Mouse (Mus musculus): Measurements from ENCODE around the gene Msh5.
"Not testable (repeated sequence)": the region's sequence is repeated elsewhere in the genome, so short reads cannot be mapped to it uniquely, and the experiment has no call there.

The Msh5 gene

DNA sequence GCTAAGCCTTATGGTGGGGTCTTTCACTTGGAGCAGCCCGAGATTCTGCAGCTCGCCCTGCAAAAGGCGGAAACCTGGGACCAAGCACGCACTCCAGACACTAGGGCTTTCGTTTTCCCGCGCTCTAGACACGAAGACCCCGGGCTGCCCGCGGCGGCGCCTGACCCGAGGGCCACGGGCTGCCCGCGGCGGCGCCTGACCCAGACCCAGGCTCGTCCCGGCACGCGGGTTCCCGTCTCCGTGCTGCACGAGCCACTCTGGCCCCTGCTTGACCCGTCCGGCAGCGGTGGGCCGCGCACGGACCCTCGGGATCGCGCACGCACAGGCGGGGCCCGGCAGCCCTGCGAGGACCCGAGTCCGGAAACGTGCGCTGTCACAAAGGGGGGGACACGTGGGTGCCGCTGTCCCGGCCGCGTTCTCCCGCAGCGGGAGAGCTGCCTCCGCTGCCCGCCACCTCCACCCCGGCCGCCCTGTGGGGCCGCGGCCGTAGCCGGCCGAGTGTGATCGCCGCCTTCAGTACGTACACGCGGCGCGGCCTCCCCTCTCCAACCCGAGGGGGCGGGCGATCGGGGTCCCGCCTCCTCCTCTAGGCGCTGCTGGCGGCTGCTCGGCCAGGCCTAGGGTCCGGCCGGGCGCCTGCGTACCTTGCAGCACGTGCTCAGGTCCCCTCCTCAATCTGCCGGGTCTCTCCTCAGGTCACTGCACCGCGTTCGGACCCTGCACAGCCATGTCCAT lies 45.7 kb downstream of the Msh5 start, which contains the start of gene Vars:
Gene Vars (plus strand): TSS at position 271 of the 735 bp plus-strand sequence.
- DNase-seq, result peak; percentile 70

GRCm38 (mm10) chr17:34999871-35000716 lies 46.5 kb downstream of the Msh5 start:
- DNase-seq, result not testable (repeated sequence)

- DNase-seq, result no peak
These were observed 47.8 kb downstream of the Msh5 start for GRCm38 (mm10) chr17:34998526-34999430.

GRCm38 (mm10) chr17:34997142-34997483 lies 49.4 kb downstream of the Msh5 start:
- no peak for DNase-seq

GRCm38 (mm10) chr17:34996411-34997141 lies 50.0 kb downstream of the Msh5 start:
- DNase-seq, result no peak

GRCm38 (mm10) chr17:34995927-34996326 lies 50.6 kb downstream of the Msh5 start:
- not testable (repeated sequence) for DNase-seq

DNA sequence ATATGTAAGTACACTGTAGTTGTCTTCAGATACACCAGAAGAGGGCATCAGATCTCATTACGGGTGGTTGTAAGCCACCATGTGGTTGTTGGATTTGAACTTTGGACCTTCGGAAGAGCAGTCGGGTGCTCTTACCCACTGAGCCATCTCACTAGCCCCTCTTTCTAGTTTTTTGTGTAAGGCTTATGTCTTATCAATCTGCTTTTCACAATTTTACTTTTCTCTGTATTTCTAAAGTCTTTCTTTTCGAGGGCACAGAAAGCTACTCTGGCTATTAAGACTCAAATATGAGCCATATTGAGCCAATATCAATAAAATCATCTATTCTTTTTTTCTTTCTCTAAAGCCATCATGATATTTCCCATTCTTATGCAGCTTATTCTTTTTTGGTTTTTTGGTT lies 51.4 kb downstream of the Msh5 start:
- DNase-seq, result not testable (repeated sequence)

DNA sequence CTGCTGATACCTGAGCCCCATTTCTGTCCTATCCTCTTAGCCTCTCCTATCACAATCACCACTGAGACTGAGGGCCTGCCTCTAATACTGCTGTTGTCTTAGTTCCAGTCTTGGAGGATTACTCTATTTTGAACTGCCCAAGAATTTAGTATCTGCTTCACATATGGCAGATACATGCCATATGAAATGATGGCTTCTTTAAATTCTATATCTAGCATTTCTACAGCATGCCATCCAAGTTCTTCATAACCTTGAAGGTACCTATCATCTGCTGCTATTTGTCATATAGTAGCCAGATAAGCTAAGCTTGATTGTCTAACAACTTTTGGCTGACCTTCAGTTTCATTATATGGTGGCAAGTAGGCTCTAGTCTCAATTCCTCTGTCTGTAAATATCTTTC lies 51.8 kb downstream of the Msh5 start:
- DNase-seq, result no peak

DNA sequence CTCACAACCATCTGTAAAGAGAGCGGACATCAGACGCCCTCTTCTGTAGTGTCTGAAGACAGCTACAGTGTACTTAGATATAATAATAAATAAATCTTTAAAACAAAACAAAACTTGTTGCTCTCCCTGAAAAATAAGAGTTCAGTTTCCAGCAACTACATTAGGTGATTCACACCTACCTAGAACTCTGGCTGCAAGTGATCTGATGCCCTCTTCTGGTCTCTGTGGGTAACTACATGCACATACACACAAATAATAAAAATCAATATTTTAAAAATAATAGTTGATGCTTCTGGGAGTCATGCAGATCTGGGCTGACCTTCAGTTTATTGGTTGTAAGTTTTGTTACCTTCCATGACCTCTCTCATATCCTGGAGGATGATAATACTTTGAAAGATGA lies 62.3 kb downstream of the Msh5 start:
- no peak for DNase-seq

GRCm38 (mm10) chr17:34982328-34982727 lies 64.2 kb downstream of the Msh5 start:
- no peak for DNase-seq

- peak; percentile 93 for DNase-seq
These were observed 64.8 kb downstream of the Msh5 start, which contains the start of gene Lsm2 for GRCm38 (mm10) chr17:34981690-34982180. Lsm2 (plus strand) TSS chr17:34981862.

DNA sequence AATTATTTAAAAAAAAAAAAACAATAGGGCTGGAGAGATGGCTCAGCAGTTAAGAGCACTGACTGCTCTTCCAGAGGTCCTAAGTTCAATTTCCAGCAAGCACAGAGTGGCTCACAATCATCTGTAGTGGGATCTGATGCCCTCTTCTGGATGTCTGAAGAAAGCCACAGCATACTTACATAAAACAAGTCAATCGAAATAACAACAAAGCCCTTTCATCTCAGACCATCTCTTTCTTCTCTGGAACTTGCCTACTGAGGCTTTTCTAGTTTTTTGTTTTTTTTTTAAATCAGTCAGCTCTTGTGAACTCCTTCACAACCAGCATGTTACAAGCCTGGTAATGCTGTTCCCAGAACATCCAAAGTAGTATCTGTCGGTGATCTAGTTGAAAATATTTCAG lies 65.9 kb downstream of the Msh5 start:
- DNase-seq, result peak; percentile 48

DNA sequence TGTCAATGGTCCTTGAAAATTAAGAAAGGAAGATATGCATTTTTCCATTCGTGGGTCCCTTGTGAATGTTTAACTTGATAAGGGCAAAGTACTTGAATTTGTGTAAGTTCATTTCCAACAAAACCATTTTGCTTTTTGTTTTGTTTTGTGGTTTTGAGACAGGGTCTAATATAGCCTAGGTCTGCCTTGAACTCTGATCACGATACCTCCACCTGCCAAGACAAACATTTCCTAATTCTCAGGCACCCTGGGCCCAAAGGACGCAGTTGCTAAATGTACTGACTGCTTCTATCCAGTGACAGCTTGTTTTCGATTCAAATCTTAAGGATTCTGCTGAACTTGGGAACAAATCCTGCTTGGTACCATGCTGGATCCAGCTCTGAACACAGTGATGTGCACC lies 66.9 kb downstream of the Msh5 start:
- DNase-seq, result no peak
